Mouse (Mus musculus) cerebellum, adult 9-11 months (tissue): ENCODE results near the gene Stambp.
"Not testable (repeated sequence)": the region's sequence is repeated elsewhere in the genome, so short reads cannot be mapped to it uniquely, and the experiment has no call there.

ENCODE experiments used
- DNase-seq: peaks from one replicate; pipeline ENCODE4 v3.0.0; 2022

The Stambp gene

DNA sequence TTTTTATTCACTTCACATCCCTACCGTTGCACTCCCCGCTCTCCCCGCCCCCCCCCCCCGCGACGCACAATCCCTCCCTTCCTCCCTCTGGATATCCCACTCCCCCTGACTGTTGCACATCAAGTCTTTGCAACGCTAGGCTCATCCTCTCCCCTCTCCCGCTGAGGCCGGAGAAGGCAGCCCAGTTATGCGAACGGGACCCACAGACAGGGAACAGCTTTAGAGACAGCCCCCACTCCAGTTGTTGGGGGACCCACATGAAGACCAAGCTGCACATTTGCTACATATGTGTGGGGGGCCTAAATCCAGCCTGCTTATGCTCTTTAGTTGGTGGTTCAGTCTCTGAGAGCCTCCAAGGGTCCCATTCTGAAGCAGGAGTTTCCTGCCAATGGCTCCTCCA is at the start of gene Stambp:
Gene Stambp (minus strand): TSS at position 59 of the 400 bp plus-strand sequence.
- peak; percentile 50 for DNase-seq

DNA sequence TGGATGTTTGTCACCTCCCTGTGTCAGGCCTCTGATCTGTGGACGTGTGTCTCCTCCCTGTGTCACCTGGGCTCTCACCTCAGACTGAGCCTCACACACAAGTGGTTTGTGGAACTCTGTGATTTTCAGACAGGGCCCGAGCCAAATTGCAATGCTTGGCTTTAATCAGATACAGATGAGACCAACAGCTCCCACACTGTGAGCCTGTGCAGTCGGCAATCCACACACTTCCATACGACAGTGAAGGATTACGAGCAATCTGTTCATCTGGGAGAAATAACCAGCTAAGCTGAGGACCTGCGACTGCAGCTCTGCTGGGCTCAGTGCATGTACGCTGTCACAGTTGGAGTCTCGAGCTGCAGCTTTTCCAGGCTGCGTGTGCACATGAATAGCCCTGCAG is 47.4 kb upstream of the Stambp start:
- no peak for DNase-seq

DNA sequence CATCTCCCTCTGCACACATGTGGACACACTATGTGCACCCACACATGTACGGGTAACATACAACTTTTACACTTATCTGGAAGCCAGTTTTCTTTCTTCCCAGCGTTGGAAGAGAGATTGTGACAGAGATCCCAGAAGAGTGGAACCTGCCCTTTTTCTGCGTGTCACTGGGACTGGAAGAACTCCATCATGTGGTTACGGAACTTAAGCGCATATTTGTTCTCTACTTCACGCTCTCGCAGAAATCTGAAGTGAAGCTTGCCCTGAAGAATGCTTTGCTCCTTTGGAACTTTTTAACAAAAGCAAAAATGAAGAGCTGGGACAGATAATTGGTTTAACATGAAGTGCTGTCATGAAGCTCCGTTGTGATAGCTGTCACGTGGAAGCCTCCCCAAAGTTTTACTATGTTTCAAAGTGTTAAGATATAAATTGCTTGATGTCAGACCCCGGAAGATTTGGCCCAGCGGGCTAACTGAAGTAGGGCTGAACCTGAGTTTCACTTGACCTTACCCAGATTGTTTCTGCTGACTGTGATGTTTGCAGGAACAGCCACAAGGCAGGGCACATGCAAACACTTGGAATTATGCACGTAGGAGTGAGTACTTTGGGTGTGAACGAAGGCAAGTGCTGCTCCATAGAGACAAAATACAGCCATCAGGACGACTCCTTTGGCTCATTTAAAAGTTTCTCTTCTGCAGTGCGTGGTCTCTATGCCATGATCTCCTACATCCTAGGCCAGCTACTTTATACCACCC is 45.2 kb upstream of the Stambp start:
- no peak for DNase-seq

DNA sequence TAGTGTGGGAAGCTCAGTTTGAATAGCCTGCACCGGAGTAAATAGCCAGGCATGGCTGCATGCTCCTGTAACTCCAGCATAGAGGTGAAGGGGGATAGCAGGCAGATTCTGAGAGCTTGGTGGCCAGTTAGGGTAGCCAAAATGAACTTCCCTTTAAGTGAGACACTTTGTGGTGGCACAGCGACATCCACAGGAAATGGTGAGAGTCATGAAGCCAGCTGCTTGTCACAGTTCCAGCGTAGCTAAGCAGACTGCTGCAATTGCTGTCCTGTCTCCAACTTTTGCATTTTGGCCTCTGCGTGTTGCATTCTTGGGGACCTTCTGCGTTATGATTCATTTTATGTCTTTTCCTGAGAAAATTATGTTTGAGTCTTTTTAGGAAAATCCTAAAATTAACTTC is 44.0 kb upstream of the Stambp start:
- no peak for DNase-seq

DNA sequence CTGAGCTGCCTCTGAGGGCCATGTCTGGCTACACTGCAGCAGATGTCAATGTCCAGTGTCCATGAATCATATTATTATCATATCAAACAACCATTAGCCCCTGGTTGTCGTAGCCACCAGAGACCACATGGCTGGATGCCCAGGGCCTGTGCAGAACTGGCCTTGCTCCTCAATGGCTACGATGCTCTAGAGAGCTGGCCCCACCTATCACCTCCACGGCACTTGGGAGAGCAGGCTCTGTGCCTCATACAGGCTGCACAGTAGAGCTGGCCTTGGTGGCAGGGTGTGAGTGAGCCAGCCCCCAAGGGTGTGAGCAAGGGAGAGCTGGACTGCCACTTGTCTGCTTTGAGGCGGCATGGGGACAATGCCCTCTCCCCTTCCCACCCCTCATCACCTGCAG is 41.9 kb upstream of the Stambp start:
- no peak for DNase-seq

DNA sequence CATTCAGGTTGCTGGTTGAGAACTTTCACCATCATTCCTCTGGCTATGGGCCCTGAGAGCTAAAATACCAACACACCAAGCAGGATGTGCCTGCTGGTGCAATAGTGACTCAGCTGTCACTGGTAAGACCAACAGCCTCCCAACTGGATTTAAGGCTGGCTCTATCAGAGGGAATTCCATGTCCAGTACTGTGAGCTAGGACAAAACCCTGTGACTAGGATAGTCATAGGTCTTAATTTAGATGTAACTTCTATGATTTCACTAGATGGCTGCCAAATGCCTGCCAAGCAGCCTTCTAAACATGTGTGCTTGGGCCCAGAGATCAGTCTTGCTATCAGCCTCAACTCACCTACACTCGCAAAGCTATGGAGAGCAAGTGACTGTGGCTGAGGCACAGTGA is 40.4 kb upstream of the Stambp start:
- DNase-seq, result no peak

DNA sequence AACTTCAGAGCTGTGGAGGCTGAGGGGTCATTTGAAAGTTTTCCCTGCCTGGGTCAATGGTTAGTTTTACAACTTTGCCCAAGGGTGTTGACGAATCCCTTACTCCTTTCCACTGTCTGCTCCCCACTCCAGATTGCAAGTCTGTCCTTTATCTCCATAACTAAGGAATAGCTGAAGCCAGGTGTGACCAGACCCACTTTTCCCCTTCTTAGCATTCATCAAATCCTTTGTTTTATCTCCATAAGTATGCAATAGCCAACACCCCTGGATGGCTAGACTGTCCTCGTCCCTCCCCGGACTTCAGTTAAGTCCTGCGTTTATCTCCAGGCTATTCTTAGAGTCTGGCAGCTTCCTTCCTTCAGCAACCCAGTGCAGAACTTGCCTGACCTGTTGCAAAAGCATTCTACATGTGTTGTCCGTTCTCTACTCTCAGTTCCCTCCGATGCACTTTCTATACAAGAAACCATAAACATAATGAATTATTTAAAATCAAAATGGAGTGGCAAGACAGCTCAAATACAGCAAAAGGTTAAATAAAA is 27.2 kb upstream of the Stambp start:
- DNase-seq, result no peak

DNA sequence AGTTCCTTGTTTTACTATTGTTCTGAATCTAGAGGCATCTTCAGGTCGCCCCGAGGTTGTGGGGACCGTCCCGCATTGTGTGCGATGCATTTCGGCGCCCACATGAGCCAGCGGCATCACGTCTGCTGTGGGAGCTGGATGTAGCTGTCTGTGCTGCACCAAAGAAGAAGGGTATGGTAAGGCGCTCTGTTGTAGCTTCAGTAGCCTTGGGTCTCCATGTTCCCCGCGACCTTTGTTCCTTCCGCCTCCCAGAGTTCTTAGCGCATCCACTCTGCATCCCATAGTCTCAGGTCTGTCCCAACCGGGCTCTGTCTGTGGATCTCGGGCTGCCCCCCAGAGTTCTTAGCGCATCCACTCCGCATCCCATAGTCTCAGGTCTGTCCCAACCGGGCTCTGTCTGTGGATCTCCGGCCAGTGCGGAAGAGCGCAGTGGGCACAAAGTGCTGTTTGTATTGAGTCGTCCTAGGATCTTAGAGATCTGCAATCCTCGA is 26.6 kb upstream of the Stambp start:
- no peak for DNase-seq

DNA sequence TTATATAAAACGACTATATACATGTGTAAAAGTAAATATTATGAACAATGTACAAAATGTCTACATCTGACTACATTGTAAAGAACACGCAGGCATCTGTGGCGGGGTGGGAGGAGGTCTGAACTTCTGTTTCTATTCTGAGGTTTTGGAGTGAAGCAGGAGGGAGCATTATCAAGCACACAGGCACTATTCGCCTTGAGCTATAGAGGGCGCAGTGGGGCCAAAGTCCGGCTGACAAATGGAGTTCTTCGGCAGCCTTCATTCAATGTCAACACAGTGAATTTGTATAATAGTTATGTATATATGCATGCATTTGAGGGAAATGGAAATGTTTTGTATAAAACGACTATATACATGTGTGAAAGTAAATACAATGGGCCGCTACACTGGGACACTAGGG is 26.1 kb upstream of the Stambp start:
- peak; percentile 10 for DNase-seq

DNA sequence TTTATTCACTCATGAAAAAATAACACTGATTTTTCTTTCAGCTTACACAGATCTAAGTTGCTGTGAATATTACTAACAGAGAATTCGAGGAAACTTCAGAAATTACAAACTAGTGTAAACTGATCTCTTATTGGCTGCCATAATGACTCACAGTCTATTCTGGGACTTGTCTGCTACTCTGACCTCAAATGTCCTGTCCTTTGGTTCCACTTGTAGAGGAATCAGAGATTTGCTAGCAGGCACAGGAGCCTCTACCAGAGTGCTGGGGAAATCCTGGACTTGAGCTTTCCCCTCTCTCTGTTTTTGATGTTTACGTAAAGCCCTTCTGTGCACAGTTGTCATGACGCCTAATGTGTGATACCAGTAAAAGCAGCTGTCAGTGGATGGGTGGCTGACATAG is 25.5 kb upstream of the Stambp start:
- DNase-seq, result no peak

DNA sequence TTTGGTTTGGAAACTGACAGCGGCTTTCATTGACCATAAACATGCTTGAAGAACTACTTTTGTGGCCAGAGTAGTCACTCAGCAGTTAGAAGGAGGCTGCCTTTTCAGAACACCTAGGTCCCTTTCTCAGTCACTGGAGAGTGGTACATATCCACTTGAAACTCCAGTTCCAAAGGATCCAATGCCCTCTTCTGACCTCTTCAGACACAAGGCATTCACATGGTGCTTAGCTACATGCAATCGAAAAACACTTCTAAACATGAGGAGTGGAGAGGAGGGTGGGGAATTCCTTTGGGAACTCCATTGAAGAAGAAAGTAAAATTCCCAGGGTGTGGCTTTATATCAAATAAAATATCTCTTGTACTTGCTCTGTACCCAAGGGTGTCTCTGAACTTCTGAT is 22.5 kb upstream of the Stambp start:
- no peak for DNase-seq

DNA sequence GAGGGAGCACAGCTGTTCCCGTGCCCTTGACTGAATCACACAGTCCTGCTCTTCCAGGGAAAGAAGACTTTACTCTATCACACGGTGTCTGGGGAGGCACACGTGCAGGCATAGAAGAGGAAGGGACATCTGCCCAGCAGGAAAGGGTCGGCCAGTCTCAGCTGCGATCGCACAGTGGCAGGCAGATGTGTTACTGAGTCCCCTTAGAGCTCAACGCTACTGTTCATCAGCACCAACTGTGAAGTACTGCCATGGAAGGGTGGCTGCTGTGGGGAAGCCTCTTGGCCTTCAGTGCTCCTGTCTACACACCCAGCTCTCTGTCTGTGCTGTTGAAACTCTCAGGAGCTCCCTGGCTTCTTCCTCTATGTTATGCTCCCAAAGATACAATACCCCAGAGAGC is 21.4 kb upstream of the Stambp start:
- DNase-seq, result no peak

DNA sequence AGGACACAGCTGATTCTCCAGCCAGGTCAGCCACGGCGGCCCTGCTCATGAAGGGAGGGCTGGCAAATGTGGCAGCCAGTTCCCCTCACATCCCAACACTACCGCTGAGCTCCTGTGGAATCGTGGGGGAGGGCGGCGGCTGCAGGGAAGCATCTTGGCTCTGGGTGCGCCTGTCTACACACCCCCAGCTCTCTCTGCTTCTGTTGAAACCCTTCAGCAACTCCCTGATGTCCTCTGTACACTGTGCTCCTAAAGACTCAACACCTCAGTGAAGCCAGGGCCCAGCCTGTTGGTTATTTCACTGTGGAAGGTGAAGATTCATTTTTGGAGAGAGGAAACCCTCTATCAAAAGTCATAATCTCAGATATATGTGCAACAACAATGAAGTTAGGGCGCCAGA is 19.5 kb upstream of the Stambp start:
- DNase-seq, result no peak

DNA sequence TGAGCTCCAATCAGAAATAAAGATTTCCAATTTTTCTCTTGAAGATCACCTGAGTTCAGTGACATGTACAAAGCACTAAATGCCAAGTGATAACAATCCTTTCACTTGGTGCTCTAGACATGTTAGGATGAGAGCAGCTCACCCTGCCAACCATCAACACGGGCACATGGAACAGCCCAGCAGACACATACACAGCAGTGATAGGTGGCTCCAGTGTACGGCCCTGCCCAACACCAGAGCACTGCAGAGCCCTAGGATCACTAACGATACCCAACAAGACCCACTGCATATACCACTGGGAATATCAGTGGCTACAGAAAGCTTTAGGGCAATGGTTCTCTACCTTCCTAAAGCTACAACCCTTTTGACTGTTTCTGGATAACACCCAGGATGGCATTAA is 17.8 kb upstream of the Stambp start:
- DNase-seq, result no peak

DNA sequence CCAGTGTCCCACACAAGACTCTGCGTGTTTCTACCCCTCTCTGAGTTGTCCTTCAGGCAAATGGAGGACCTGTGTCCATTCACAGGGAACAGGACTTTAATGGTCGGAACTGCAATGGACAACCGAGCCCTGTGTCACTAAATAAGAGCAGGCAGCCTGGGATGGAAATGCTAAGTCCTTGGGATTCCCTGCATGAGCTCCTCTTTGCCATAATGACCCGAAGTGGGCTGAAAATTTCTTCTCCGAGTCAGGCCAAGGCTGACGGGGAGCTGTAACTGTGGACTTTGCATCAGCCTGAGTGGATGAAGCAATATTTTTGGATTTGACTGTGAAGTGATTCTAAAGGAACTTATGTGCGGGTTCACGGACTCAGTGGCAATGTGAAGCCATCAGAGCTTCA is 14.7 kb upstream of the Stambp start:
- DNase-seq, result not testable (repeated sequence)

DNA sequence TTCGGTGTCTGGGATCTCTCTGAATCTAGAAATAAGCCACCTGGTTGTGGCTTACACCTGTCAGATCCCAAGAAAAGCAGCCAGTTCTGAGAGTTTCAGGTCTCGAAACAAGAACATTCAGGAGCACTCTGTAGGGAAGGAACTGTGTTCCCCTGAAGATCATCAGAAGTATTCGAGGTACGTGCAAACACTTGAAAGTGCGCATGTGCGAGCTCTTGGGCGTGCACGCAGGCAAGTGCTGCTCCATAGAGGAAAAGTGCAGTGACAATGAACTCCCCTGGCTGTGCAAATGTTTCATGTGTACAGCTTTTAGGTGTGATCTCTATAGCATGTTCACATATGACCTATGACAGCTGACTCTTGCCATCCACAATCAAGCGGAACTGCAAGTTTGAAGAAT is 12.8 kb upstream of the Stambp start:
- DNase-seq, result not testable (repeated sequence)

DNA sequence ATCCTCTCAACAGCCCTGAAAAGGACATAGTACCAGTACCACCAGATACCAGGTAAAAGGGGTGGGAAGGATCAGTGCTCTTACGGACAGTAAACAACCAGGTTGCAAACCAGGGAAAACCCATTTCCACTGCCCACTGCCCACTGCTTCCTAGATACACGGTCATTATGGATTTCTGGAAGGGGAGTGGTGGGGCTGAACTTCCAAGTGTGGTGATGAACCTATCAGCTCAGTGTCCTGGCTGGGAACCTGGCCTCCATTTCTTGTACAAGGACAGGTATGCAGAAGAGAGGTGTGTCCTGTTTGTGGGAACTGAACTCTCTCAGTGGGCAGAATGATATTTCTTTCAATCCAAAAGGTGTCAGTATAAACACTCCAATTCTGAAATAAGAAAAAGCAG is 11.1 kb upstream of the Stambp start:
- no peak for DNase-seq

DNA sequence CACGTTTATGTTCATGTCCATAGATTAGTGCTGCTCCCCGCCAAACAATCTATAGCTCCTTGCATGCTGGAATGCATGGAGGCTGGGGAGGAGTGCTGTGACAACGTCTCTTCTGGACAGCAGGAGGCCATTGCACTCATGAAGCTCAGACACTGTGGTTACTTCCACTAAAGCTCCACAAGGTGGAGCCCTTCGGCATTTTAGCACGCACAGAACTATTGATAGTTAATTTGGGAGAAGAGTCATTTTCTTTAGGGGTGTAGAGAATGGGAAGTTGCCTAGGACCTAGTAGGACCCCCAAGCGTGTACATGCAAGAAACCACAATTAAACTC is 10.4 kb upstream of the Stambp start:
- peak; percentile 16 for DNase-seq

DNA sequence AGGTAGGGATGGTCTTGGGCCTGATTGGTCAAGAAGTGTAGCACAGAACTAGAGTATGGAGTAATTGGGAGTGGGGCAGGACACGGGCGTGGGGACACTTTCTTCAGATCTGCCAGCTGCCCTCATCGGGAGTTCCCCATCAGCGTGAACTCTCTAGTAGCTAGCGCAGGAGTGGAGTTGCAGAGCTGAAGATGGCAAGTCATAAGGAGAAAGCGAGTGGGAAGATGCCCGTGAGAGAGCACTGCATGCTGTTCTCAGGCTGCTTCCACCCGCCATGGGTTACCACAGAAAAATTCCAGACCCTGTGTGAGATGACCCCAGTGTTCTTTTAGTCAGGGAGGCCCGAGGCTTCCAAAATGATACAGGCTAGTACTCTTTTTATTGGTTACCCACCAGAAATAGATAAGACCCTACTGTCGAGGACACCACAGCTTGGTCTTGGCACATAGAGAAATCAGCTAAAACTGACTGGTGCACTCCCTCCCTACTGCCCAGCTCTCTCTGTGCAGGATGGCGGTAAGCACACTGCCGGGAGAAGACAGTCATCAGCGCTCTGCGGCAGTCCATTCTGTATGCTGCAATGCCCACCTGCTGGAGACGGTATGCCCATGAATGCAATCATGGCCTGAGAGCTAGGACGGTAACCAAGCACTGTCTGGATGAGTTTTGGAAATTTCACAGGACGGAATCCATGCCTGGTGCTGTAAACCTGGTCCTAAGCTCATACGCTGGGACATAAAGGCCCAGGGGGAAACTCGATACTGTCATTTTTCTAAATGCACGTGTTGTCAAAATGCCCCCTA is 9.8 kb upstream of the Stambp start:
- no peak for DNase-seq

DNA sequence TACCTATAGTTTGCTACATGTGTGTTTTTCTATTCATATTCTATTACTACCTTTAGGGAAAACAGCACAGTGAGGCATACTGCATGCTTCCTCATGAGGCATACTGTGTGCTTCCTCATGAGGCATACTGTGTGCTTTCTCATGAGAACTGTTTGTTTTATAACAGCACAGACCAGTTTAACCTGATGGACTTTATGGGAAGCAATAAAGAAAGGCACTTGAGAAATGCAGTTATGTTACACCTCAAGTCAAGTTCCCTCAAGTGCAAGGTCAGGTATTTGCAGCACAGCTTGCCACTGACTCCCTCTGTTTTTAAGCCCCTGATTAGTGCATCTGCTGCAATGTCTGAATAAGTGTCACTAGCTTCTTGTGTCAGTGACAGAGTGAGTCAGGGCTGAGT is 5.0 kb upstream of the Stambp start:
- no peak for DNase-seq

DNA sequence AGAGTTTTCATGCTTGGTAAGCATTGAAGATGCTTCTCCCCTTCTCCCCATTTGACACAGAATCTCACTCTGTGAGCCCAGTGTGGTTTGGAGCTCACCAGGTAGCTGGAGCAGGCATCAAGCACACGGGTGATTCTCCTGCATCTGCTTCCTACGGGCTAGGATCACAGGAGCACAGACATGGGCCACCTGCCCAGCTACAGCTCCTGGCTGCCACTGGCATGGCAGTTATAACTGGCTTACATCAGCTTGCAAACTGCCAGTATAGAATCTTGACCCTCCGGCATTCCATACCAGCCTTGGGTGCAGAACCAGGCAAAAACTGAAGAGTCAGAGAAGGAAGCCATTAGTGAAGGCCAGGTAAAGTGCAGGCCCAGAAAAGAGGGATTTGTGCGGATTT is 3.1 kb upstream of the Stambp start:
- no peak for DNase-seq

DNA sequence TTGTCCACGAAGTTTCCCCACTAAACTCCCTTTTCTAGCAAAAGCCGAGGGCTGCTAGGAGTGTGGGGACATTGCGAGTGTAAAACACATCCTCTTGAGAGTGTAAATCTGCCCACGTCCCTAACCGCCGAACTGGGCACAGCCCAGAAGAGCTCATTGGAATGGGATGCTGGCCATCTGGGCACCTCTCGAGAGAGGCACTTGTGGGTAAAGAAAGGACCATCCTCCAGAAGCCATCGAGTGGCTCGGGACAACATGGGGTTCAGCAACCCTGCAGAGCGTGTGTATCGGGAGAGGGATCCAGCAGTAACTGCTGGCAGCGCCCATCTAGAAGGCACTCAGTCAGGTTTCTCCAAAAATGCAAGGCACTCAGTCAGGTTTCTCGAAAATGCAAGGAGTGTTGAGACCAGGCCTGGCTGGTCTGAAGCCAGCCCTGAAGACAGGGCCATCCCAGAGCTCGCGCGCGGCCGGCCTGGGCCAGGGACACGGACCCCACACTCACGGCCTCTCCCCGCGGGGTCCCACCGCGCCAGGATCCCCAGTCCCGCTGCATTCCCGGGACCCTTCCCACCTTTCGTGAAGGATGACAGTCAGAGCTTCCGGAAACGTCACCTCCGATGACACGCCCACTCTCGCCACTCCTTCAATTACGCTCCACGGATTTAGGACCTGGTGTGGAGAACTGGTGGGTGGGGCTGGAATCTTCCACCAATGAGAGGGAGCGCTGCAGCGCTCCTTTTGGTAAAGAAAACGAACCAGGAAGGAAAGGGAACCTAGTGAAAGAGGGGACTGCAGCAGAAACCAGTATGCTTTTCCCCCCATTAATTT is 475 bp downstream of the Stambp start:
- DNase-seq, result peak; percentile 91
